Mouse (Mus musculus): ENCODE results near the gene Man1b1. TPM values are rescaled to one million over a fixed set of nuclear protein-coding genes. Genes with fewer than 3 reads are reported as not detected.

Gene Man1b1
- polyA plus RNA-seq (2016; fragmentation: Nextera tagmentation; extraction: Ambion mirVana), result 73.5 and 78.8 TPM in 2 replicates

GRCm38 (mm10) chr2:25332286-25333160 lies at the start of gene Man1b1:
TSS of gene Man1b1 (plus strand) at chr2:25332338.
- peak; percentile 98 for ATAC-seq (ENCODE audit: low FRiP score)
- under 1% methylated on average over 76 of the region's 78 CpGs for WGBS
- peak within 1 kb of the TSS; percentile 94 for H3K4me2 ChIP-seq (replicated peaks)

DNA sequence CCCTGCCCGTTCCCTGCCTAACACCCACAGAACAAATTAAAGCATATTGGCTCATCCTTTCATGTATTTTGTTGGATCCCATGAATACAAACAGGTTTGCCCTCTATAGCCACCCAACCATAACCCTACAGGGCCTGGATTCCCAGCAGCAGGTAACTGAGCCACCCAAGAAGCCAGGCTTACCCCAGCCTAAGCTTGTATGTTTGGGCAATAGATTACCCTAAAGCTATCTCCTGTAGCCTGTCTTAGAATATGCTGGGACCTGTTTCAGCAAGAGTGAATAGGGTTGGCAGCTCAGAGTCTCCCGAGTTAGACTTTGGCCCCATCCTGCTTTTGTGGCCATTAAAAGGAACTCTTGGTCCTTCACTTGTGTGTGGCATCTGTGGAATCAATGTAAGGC lies 46.6 kb upstream of the Man1b1 start:
- Histone ChIP-seq H3K36me3 (peaks cover 54% of the 10 kb centered on the region), H3K9me3 (replicated peaks) (no peaks in the 10 kb centered on the region), H3K27ac (no peak overlapping the region), H3K9ac (no peak overlapping the region), H3K4me1 (peaks cover 5% of the 10 kb centered on the region), H3K27me3 (peaks cover 37% of the 10 kb centered on the region), H3K4me2 (replicated peaks) (no peak overlapping the region), H3K4me3 (no peak overlapping the region)
- 91% methylated on average over 2 of the region's 2 CpGs for WGBS
- ATAC-seq (ENCODE audit: low FRiP score), result no peak

More at GRCm38 (mm10) chr2:25332286-25333160, at the start of gene Man1b1:
- no peaks in the 10 kb centered on the region for H3K9me3 ChIP-seq (replicated peaks)
- peak within 1 kb of the TSS; percentile 88 for H3K4me3 ChIP-seq
- peak within 1 kb of the TSS; percentile 92 for H3K9ac ChIP-seq
- peaks cover 20% of the 10 kb centered on the region for H3K4me1 ChIP-seq
- H3K27ac ChIP-seq, result peak within 1 kb of the TSS; percentile 84
- H3K27me3 ChIP-seq, result no peaks in the 10 kb centered on the region
- H3K36me3 ChIP-seq, result peaks cover 36% of the 10 kb centered on the region

DNA sequence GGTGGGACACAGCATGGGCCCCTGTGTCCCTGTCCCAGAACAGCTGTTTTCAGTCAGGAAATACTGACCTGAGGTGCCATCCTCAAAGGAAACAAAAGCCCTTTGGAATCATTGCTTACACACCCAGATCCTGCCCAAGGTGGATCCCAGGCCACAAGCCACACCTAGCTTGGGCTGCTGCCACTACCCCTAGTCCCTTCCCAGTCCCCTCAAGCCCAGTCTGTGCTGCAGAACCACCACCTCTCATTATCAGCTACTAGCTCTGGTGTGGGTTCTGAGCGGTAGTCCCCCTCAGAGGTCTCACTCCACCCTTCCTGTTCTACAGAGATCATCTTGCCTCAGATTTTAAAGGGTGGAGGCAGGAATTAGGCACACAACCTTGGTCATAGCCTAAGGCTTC lies 45.8 kb upstream of the Man1b1 start:
- ATAC-seq (ENCODE audit: low FRiP score), result no peak
- Histone ChIP-seq H3K27me3 (peaks cover 44% of the 10 kb centered on the region), H3K4me2 (replicated peaks) (no peak overlapping the region), H3K9me3 (replicated peaks) (no peaks in the 10 kb centered on the region), H3K4me1 (peaks cover 5% of the 10 kb centered on the region), H3K27ac (no peak overlapping the region), H3K4me3 (no peak overlapping the region), H3K9ac (no peak overlapping the region), H3K36me3 (peaks cover 47% of the 10 kb centered on the region)
- WGBS, result 75% methylated on average over 1 of the region's 1 CpGs

- Histone ChIP-seq H3K4me2 (replicated peaks) (no peak overlapping the region), H3K4me1 (peaks cover 9% of the 10 kb centered on the region), H3K27me3 (peaks cover 51% of the 10 kb centered on the region), H3K27ac (no peak overlapping the region), H3K4me3 (no peak overlapping the region), H3K36me3 (peaks cover 42% of the 10 kb centered on the region), H3K9me3 (replicated peaks) (no peaks in the 10 kb centered on the region), H3K9ac (no peak overlapping the region)
- 55% methylated on average over 7 of the region's 7 CpGs for WGBS
- no peak for ATAC-seq (ENCODE audit: low FRiP score)
These were observed 45.1 kb upstream of the Man1b1 start for GRCm38 (mm10) chr2:25286837-25287636.

GRCm38 (mm10) chr2:25287927-25288649 lies 44.0 kb upstream of the Man1b1 start, which contains the start of gene Tmem210:
TSS of gene Tmem210 (plus strand) at chr2:25288145.
- Histone ChIP-seq H3K9ac (no peak within 1 kb of the TSS), H3K36me3 (peaks cover 33% of the 10 kb centered on the region), H3K9me3 (replicated peaks) (no peaks in the 10 kb centered on the region), H3K4me2 (replicated peaks) (no peak within 1 kb of the TSS), H3K27me3 (peaks cover 62% of the 10 kb centered on the region), H3K27ac (no peak within 1 kb of the TSS), H3K4me3 (no peak within 1 kb of the TSS), H3K4me1 (peaks cover 16% of the 10 kb centered on the region)
- 89% methylated on average over 6 of the region's 6 CpGs for WGBS
- no peak for ATAC-seq (ENCODE audit: low FRiP score)

- ATAC-seq (ENCODE audit: low FRiP score), result no peak
- 81% methylated on average over 7 of the region's 7 CpGs for WGBS
These were observed 43.3 kb upstream of the Man1b1 start for GRCm38 (mm10) chr2:25288734-25289345.

GRCm38 (mm10) chr2:25289651-25290050 lies 42.5 kb upstream of the Man1b1 start, which contains the start of gene Lrrc26:
TSS of gene Lrrc26 (plus strand) at chr2:25289915.
- Histone ChIP-seq H3K27me3 (peaks cover 78% of the 10 kb centered on the region), H3K36me3 (peaks cover 18% of the 10 kb centered on the region), H3K9me3 (replicated peaks) (no peaks in the 10 kb centered on the region), H3K9ac (peak within 1 kb of the TSS; percentile 8; the same call in 1 of the 2 replicates), H3K27ac (no peak within 1 kb of the TSS), H3K4me1 (peaks cover 16% of the 10 kb centered on the region), H3K4me2 (replicated peaks) (peak within 1 kb of the TSS; percentile 40), H3K4me3 (peak within 1 kb of the TSS; percentile 17)
- 9% methylated on average over 11 of the region's 11 CpGs for WGBS
- ATAC-seq (ENCODE audit: low FRiP score), result no peak

More at GRCm38 (mm10) chr2:25288734-25289345, 43.3 kb upstream of the Man1b1 start:
- Histone ChIP-seq H3K27ac (no peak overlapping the region), H3K27me3 (peaks cover 69% of the 10 kb centered on the region), H3K36me3 (peaks cover 26% of the 10 kb centered on the region), H3K4me2 (replicated peaks) (no peak overlapping the region), H3K9ac (no peak overlapping the region), H3K4me1 (peaks cover 16% of the 10 kb centered on the region), H3K4me3 (no peak overlapping the region), H3K9me3 (replicated peaks) (no peaks in the 10 kb centered on the region)

DNA sequence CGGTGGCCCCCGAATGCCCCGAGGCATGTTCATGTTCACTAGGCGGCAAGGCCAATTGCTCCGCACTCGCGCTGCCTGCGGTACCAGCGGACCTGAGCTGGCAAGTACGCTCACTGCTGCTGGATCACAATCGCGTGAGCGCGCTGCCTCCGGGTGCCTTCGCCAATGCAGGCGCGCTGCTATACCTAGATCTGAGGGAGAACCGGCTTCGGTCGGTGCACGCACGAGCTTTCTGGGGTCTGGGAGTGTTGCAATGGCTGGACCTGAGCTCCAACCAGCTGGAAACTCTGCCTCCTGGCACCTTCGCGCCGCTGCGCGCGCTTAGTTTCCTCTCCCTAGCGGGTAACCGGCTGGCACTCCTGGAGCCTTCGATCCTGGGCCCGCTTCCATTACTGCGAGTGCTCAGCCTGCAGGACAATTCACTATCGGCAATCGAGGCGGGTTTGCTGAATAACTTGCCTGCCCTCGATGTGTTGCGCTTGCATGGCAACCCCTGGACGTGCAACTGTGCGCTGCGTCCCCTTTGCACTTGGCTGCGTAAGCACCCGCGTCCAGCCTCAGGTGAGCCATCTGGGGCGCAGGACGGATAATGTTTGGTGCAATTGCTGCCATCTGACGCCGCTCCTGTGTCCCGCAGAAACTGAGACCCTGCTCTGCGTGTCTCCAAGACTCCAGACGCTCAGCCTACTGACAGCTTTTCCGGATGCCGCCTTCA lies 41.9 kb upstream of the Man1b1 start:
- ATAC-seq (ENCODE audit: low FRiP score), result no peak
- Histone ChIP-seq H3K36me3 (peaks cover 12% of the 10 kb centered on the region), H3K4me2 (replicated peaks) (peak overlapping the region; percentile 40), H3K4me1 (peaks cover 16% of the 10 kb centered on the region), H3K9me3 (replicated peaks) (no peaks in the 10 kb centered on the region), H3K4me3 (peak overlapping the region; percentile 17), H3K9ac (peak overlapping the region; percentile 8; the same call in 1 of the 2 replicates), H3K27ac (no peak overlapping the region), H3K27me3 (peaks cover 84% of the 10 kb centered on the region)
- 2% methylated on average over 54 of the region's 54 CpGs for WGBS

DNA sequence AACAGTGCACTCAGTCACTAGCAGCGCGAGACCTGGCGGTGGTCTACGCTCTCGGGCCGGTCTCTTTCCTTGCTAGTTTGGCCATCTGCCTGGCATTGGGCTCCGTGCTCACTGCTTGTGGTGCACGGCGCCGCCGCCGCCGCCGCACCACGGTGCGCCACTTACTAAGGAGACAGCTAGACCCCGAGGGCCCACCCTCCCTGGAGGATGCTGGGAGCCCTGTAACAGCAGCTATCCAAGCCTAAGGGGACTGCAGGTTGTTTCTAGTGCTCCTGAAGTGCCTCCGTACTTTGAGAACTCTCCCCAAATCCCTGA lies 41.4 kb upstream of the Man1b1 start:
- no peak overlapping the region for H3K27ac ChIP-seq
- H3K4me2 ChIP-seq (replicated peaks), result peak overlapping the region; percentile 40; the same call in 1 of the 2 replicates
- peaks cover 7% of the 10 kb centered on the region for H3K36me3 ChIP-seq
- peaks cover 16% of the 10 kb centered on the region for H3K4me1 ChIP-seq
- H3K27me3 ChIP-seq, result peaks cover 89% of the 10 kb centered on the region
- WGBS, result under 1% methylated on average over 18 of the region's 18 CpGs
- H3K4me3 ChIP-seq, result no peak overlapping the region; the same call in 1 of the 2 replicates
- no peak for ATAC-seq (ENCODE audit: low FRiP score)
- 0 out of 2 replicates have a peak overlapping the region, but pooled peaks have one; percentile 8 for H3K9ac ChIP-seq
- no peaks in the 10 kb centered on the region for H3K9me3 ChIP-seq (replicated peaks)

DNA sequence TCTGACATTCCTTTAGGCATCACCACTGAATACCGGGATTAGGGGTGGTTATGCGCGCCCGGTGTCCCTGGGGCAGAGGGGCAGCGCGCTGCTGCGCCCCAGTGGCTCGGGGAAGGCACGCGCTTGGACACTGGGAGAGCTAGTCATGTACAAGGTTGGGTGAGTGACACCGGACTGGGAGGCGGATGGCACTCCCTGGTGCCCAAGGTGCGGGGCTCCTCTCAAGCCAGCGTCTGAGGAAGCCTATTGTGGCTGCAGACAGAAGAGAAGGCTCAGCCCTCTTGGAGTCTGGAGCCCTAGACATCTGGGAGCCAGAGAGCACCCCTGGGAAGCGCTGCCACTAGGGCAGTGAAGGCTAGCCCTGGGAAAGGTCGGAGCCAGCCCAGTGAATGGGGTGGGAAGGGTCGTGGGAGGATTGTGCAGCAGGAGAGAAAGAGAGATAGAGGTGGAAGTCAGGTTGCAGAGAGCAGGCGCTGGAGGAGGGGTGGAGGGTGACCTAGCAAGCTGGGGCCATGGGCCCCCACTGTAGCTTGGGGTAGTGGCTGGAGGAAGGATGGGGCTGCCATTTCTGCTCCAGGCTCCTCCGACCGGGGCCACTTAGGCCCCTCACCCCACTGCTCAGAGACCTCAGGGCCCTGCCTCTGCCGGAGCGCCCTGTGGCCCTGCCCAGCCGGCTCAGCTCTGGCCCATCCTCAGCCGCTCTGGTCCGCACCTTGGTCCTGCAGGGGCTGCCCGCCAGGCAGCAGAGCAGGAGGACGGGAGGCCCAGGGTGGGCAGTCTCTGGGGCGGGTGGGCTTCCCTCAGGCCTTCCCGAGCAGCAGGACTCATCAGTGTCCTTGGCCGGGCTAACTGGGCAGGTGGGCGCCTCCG lies 40.7 kb upstream of the Man1b1 start:
- H3K4me3 ChIP-seq, result peak overlapping the region; percentile 31; the same call in 1 of the 2 replicates
- H3K4me1 ChIP-seq, result peaks cover 16% of the 10 kb centered on the region
- no peak overlapping the region for H3K9ac ChIP-seq
- peak overlapping the region; percentile 47 for H3K4me2 ChIP-seq (replicated peaks)
- H3K27me3 ChIP-seq, result peaks cover 94% of the 10 kb centered on the region
- peaks cover under 1% of the 10 kb centered on the region for H3K36me3 ChIP-seq
- no peaks in the 10 kb centered on the region for H3K9me3 ChIP-seq (replicated peaks)
- WGBS, result 8% methylated on average over 31 of the region's 32 CpGs
- ATAC-seq (ENCODE audit: low FRiP score), result 0 out of 2 replicates have a peak, but pooled peaks have one; percentile 12
- H3K27ac ChIP-seq, result no peak overlapping the region
